Mouse (Mus musculus): ENCODE results near the gene Robo1. TPM values are rescaled to one million over a fixed set of nuclear protein-coding genes. Genes with fewer than 3 reads are reported as not detected.

The Robo1 gene
- polyA plus RNA-seq, 1 experiment from 2014 or later, result 69.5 TPM

DNA sequence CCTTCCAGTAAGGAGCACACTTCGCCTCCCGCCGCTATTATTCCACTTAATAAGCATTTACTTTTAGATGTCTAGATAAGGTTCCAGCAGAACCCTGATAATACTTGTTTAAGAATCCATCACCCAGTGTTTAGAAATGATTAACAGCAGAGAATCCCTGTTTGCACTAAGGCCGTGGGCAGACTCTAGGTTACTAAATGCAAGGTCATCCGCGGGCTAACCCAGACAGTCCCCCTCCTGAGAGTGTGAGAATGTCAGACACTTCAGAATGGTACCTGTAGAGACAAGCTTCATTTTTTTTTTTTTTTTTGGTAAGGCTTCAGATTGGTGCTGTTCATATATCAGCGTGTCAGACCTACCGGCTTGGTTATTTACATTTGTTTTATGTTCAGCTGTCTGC lies 685.1 kb downstream of the Robo1 start:
- Histone ChIP-seq H3K9me3 (no peaks in the 10 kb centered on the region), H3K27ac (no peak overlapping the region), H3K4me2 (replicated peaks) (no peak overlapping the region), H3K36me3 (peaks cover 10% of the 10 kb centered on the region; the same call in 1 of the 2 replicates), H3K9ac (no peak overlapping the region), H3K4me1 (no peaks in the 10 kb centered on the region), H3K4me3 (no peak overlapping the region), H3K27me3 (replicated peaks) (no peaks in the 10 kb centered on the region)
- no peak for ATAC-seq (ENCODE audit: low FRiP score, low read depth)
- 60% methylated on average over 8 of the region's 8 CpGs for WGBS

DNA sequence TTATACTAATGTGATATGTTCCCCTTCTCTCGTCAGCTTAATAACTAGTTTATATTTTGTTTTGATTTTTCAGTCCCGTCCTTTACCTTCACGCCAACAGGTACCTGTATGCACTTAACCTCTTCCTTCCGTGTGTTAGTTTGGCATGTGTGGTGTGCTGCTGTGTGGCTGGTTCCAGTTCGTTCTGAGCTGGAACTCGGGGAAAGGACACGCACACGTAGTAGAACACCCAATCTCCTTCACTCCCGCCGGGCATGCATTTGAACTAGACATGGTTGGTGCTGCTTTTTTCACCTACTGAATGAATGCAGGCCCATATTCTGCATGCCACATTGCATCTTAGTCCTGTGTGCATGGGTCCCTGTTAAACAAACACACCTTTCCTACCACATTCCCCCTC lies 685.5 kb downstream of the Robo1 start:
- WGBS, result 79% methylated on average over 10 of the region's 10 CpGs
- no peak overlapping the region for H3K27ac ChIP-seq
- H3K4me2 ChIP-seq (replicated peaks), result no peak overlapping the region
- no peak overlapping the region for H3K9ac ChIP-seq
- no peaks in the 10 kb centered on the region for H3K9me3 ChIP-seq
- no peak overlapping the region for H3K4me3 ChIP-seq
- H3K4me1 ChIP-seq, result no peaks in the 10 kb centered on the region
- peaks cover 10% of the 10 kb centered on the region; the same call in 1 of the 2 replicates for H3K36me3 ChIP-seq
- ATAC-seq (ENCODE audit: low FRiP score, low read depth), result no peak
- no peaks in the 10 kb centered on the region for H3K27me3 ChIP-seq (replicated peaks)

DNA sequence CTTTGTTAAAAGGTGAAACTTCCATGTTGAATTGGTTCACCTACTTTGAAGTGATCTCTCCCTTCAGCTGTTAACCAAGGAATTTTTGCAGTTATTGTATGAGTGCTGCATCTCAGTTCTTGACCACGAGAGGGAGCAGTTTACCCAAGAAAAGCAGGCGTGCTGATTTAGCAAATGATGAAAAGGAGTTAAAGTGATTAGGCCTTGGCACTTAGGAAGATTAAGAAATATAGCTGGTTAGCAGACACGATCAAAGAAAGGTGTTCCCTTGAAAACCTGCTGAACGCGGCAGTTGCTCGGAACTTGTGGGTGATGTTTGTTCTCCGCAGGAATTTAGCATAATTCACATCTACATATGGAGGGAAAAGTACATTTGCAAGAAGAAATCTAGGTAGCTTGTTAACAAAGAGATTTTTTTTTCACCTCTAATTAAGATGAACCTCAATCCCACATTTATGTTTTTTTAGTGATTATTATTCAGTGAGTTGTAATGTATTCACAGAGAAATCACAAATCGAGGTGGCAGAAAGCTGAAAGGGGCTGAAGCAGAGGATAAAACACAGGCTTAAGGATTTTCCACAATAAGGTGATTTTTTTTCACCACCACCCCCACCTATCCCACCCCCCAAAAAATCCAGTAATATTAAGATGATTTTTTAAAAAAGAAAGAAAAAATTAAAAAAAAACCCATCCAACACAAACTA lies 687.3 kb downstream of the Robo1 start:
- no peak overlapping the region for H3K27ac ChIP-seq
- peaks cover 10% of the 10 kb centered on the region; the same call in 1 of the 2 replicates for H3K36me3 ChIP-seq
- no peak overlapping the region for H3K4me2 ChIP-seq (replicated peaks)
- whole genome bisulfite sequencing, result 30% methylated on average over 8 of the region's 8 CpGs
- H3K9ac ChIP-seq, result no peak overlapping the region
- ATAC-seq (ENCODE audit: low FRiP score, low read depth), result no peak
- no peaks in the 10 kb centered on the region for H3K9me3 ChIP-seq
- H3K4me1 ChIP-seq, result no peaks in the 10 kb centered on the region
- H3K27me3 ChIP-seq (replicated peaks), result no peaks in the 10 kb centered on the region
- H3K4me3 ChIP-seq, result no peak overlapping the region

DNA sequence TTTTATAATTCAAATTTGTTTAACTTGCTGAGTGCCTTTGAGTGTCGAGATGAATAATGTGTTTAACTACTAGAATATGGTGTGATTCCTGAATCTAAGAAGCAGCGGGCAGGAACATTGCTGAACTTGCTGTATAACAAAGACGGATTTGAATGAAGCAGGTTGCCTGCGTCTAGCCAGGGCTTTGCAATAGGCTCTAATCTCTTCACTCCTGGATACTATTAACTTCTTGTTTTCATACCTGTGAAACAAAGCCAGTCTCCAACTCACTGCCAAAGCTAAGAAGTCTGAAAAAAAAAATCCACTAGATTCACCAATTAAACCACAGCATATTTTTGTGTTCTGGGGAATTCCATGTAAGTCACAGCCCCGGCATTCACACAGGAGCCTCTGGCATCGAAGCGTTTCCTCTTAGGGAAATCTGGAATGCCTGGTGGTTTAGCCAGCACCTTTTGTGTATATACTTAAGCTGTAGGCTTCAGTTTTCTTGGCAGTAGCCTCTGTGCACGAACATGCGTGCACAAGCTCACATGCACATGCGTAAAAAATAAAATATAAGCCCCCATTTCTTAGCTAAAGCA lies 687.9 kb downstream of the Robo1 start:
- Histone ChIP-seq H3K4me3 (no peak overlapping the region), H3K4me1 (no peaks in the 10 kb centered on the region), H3K4me2 (replicated peaks) (no peak overlapping the region), H3K27me3 (replicated peaks) (no peaks in the 10 kb centered on the region), H3K9ac (no peak overlapping the region), H3K27ac (no peak overlapping the region), H3K9me3 (no peaks in the 10 kb centered on the region), H3K36me3 (peaks cover 7% of the 10 kb centered on the region; the same call in 1 of the 2 replicates)
- 78% methylated on average over 10 of the region's 10 CpGs for WGBS
- ATAC-seq (ENCODE audit: low FRiP score, low read depth), result no peak

DNA sequence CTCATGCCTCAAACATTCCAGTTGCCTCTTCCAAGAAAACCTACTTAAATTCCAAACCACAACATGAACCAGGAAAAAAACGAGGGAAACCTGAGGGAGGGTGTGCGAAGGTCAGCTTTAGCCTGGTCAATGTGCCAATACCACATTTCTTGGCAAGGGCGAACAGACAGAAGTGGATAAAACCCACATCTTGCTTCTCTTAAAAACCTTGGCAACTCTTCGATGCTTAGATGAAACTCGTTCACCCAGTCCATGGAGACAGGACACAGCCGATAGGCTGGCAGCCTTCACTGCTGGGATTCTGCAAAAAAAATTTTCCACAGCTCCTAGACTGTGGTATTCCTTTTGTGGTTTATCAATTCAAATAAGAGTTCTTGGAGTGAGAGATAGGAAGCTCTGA lies 690.6 kb downstream of the Robo1 start:
- WGBS, result 88% methylated on average over 6 of the region's 6 CpGs

DNA sequence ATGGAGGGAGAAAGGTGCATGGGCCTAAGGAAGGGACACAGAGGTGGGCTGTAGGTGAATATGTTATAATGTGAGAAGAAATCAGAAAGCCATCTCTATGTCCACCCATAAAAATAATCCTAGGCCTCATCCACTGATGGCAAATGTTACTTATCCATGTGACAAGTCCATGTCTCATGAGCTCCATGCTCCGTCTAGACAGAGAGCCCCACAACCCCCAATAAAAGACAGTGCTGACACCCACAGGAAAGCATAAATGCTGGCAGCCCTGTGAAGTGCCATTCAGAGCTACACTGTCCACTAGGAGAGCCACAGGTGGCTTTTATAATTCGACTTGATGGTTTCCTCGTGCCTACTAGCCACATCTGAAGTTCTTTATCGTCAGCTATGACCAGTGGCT lies 694.6 kb downstream of the Robo1 start:
- no peaks in the 10 kb centered on the region for H3K9me3 ChIP-seq
- H3K4me1 ChIP-seq, result no peaks in the 10 kb centered on the region
- ATAC-seq (ENCODE audit: low FRiP score, low read depth), result no peak
- no peak overlapping the region for H3K9ac ChIP-seq
- H3K27me3 ChIP-seq (replicated peaks), result no peaks in the 10 kb centered on the region
- H3K4me2 ChIP-seq (replicated peaks), result no peak overlapping the region
- 78% methylated on average over 4 of the region's 4 CpGs for WGBS
- H3K4me3 ChIP-seq, result no peak overlapping the region
- H3K27ac ChIP-seq, result no peak overlapping the region
- H3K36me3 ChIP-seq, result peaks cover 20% of the 10 kb centered on the region

More for the DNA sequence above, 690.6 kb downstream of the Robo1 start:
- peaks cover 18% of the 10 kb centered on the region for H3K36me3 ChIP-seq
- no peak overlapping the region for H3K4me3 ChIP-seq
- no peak overlapping the region for H3K27ac ChIP-seq
- no peak overlapping the region for H3K9ac ChIP-seq
- no peaks in the 10 kb centered on the region for H3K4me1 ChIP-seq
- no peaks in the 10 kb centered on the region for H3K27me3 ChIP-seq (replicated peaks)
- no peaks in the 10 kb centered on the region for H3K9me3 ChIP-seq
- no peak for ATAC-seq (ENCODE audit: low FRiP score, low read depth)
- H3K4me2 ChIP-seq (replicated peaks), result no peak overlapping the region

DNA sequence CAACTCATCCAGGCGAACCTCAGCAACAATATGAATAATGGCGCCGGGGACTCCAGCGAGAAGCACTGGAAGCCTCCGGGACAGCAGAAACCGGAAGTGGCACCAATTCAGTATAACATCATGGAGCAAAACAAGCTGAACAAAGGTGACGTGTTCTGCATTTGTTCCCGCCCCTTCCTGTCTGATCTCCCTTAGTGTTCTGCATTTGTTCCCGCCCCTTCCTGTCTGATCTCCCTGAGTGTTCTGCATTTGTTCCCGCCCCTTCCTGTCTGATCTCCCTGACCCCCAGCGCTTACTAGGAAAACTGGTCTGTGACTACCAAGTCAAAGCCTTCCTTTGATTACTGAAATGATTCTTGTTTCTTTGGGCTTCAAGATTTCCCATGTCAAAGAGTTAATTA lies 696.5 kb downstream of the Robo1 start:
- Histone ChIP-seq H3K4me2 (replicated peaks) (no peak overlapping the region), H3K4me1 (no peaks in the 10 kb centered on the region), H3K9me3 (no peaks in the 10 kb centered on the region), H3K27ac (no peak overlapping the region), H3K4me3 (no peak overlapping the region), H3K9ac (no peak overlapping the region), H3K27me3 (replicated peaks) (no peaks in the 10 kb centered on the region), H3K36me3 (peaks cover 22% of the 10 kb centered on the region)
- WGBS, result 93% methylated on average over 11 of the region's 11 CpGs
- no peak for ATAC-seq (ENCODE audit: low FRiP score, low read depth)

DNA sequence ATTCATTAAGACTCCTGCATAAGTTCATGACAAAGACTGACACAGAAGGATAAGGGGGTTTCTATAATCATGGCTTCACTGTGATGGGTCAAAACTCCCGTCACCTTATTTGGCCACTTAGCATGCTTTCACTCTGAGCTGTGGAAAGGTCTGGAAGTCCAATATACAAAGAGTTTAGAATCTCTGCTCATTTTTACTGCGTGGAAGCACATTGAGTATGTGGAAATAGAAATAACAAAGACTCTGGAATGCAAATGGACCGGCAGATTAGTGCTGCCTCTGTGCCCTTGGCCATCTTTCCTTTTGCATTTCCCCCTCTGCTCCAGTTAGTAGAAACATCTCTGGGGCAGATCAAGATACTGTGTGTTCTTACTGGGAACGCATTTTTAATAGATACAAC lies 697.7 kb downstream of the Robo1 start:
- H3K27ac ChIP-seq, result no peak overlapping the region
- H3K4me1 ChIP-seq, result no peaks in the 10 kb centered on the region
- no peak overlapping the region for H3K4me2 ChIP-seq (replicated peaks)
- peaks cover 25% of the 10 kb centered on the region for H3K36me3 ChIP-seq
- WGBS, result 76% methylated on average over 4 of the region's 4 CpGs
- no peak overlapping the region for H3K4me3 ChIP-seq
- H3K27me3 ChIP-seq (replicated peaks), result no peaks in the 10 kb centered on the region
- ATAC-seq (ENCODE audit: low FRiP score, low read depth), result no peak
- H3K9ac ChIP-seq, result no peak overlapping the region
- no peaks in the 10 kb centered on the region for H3K9me3 ChIP-seq

DNA sequence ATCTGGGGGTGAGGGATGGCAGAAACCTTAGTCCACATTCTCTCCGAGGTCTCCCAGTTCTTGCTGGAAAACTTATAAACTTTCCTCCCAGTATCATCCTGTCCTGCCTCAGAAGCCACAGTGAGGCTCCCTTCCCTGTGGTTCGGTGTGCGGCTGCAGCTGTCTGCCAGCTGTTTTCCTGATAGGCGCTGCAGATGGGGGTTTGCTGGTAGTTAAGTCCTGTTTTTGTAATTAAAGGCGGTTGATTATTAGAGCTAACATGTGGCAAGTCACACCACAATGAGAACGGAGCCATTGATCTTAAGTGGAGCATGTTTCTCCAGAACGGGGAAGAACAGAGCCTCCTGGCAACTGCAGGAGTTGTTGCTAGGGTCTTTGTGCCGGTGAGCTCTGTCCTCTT lies 699.3 kb downstream of the Robo1 start:
- Histone ChIP-seq H3K4me2 (replicated peaks) (no peak overlapping the region), H3K4me1 (no peaks in the 10 kb centered on the region), H3K4me3 (no peak overlapping the region), H3K9ac (no peak overlapping the region), H3K9me3 (no peaks in the 10 kb centered on the region), H3K27ac (no peak overlapping the region), H3K27me3 (replicated peaks) (no peaks in the 10 kb centered on the region), H3K36me3 (peaks cover 27% of the 10 kb centered on the region)
- ATAC-seq (ENCODE audit: low FRiP score, low read depth), result no peak
- 34% methylated on average over 8 of the region's 8 CpGs for WGBS

DNA sequence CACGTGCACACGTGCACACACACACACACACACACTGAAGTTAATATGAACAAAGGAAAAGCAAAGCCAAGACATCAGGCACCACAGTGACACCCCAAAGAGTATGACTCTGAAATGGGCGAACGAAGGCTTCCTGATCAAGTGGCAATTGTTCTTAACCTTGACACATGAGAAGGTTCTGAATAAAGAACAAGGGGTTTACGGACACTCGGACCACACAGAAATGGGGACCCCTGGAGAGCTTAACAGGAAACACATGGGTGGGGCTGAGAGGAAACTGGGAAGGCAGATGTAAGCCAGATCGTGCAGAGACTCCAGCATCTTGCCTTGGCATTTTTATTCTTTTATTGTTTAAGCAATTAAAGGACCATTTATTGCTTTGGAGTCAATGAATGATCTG lies 703.2 kb downstream of the Robo1 start:
- no peak overlapping the region for H3K4me2 ChIP-seq (replicated peaks)
- peaks cover 16% of the 10 kb centered on the region for H3K36me3 ChIP-seq
- no peak for ATAC-seq (ENCODE audit: low FRiP score, low read depth)
- H3K4me3 ChIP-seq, result no peak overlapping the region
- H3K27ac ChIP-seq, result no peak overlapping the region
- 48% methylated on average over 7 of the region's 7 CpGs for WGBS
- no peaks in the 10 kb centered on the region for H3K27me3 ChIP-seq (replicated peaks)
- 0 out of 2 replicates have a peak, but pooled peaks cover 3% of the 10 kb centered on the region for H3K4me1 ChIP-seq
- no peaks in the 10 kb centered on the region for H3K9me3 ChIP-seq
- no peak overlapping the region for H3K9ac ChIP-seq

DNA sequence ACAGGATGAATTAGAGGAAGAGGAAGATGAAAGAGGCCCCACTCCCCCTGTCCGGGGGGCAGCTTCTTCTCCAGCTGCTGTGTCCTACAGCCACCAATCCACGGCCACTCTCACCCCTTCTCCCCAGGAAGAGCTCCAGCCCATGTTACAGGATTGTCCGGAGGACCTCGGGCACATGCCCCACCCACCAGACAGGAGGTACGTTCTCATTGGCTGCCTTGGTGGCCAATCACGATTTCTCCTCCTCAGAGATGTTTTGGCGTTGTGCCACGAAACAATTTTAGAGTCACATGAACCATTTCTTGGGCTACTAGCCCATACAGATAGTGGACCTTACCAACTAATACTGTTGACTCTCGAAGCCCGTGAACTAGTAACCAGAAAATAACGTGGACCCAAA lies 704.8 kb downstream of the Robo1 start:
- Histone ChIP-seq H3K27ac (no peak overlapping the region), H3K36me3 (peaks cover 19% of the 10 kb centered on the region), H3K4me3 (no peak overlapping the region), H3K9ac (no peak overlapping the region), H3K4me2 (replicated peaks) (no peak overlapping the region), H3K4me1 (peaks cover 7% of the 10 kb centered on the region; the same call in 1 of the 2 replicates), H3K9me3 (no peaks in the 10 kb centered on the region), H3K27me3 (replicated peaks) (no peaks in the 10 kb centered on the region)
- no peak for ATAC-seq (ENCODE audit: low FRiP score, low read depth)
- 94% methylated on average over 11 of the region's 11 CpGs for WGBS

DNA sequence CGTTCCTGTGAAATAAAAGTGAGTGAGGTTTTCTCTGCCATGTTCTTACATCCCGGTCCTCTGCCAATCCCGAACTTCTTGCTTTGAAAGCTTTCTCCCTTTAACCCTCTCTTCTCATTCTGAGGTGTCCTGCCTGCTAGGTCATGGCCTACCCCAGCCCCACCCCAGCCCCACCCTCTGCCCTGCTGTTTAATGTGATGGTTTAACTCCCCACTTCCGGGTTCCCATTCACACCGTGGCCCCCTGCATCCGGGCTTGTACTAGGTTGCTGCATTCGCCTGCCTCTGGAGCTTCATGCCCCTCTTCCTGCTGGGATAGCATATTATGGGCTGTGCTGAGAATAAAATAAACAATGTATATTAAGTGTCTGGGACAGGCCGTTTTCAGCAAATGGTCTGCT lies 706.4 kb downstream of the Robo1 start:
- Histone ChIP-seq H3K27ac (no peak overlapping the region), H3K4me2 (replicated peaks) (no peak overlapping the region), H3K4me1 (peaks cover 7% of the 10 kb centered on the region; the same call in 1 of the 2 replicates), H3K27me3 (replicated peaks) (no peaks in the 10 kb centered on the region), H3K4me3 (no peak overlapping the region), H3K9me3 (no peaks in the 10 kb centered on the region), H3K36me3 (peaks cover 18% of the 10 kb centered on the region), H3K9ac (no peak overlapping the region)
- ATAC-seq (ENCODE audit: low FRiP score, low read depth), result no peak
- WGBS, result 56% methylated on average over 8 of the region's 8 CpGs

DNA sequence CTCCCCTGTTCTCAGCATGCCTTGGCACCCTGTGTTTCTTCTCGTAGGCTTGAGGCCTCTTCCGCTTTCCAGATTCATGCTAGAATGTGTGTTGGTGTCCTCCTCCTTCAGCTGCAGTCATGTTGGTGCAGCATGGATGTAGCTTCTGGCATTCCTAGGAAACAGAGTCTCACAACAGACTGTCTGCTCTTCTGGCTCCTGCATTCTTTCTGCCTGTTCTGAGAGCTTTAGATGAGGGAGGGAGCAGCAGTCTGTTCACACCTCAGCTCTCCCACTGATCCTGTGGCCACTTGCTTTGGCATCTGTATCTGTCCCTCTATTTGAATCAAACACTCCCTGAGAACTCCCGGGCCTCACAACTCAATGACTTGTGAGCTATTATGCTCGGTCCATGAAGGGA lies 707.9 kb downstream of the Robo1 start:
- H3K4me3 ChIP-seq, result no peak overlapping the region
- no peak overlapping the region for H3K9ac ChIP-seq
- WGBS, result 87% methylated on average over 4 of the region's 4 CpGs
- no peaks in the 10 kb centered on the region for H3K9me3 ChIP-seq
- H3K4me1 ChIP-seq, result peaks cover 7% of the 10 kb centered on the region; the same call in 1 of the 2 replicates
- no peak overlapping the region for H3K27ac ChIP-seq
- no peak for ATAC-seq (ENCODE audit: low FRiP score, low read depth)
- H3K36me3 ChIP-seq, result peaks cover 14% of the 10 kb centered on the region
- no peak overlapping the region for H3K4me2 ChIP-seq (replicated peaks)
- no peaks in the 10 kb centered on the region for H3K27me3 ChIP-seq (replicated peaks)

All from neural tube, embryonic 12.5 days (tissue).